Mouse (Mus musculus): ENCODE measurements at regions not wholly inside any gene's neighbourhood (a gene's known extent, or its start where the extent isn't known, plus 50 kb on each side); places are given as distances from the start of the nearest gene placed in this dataset.

DNA sequence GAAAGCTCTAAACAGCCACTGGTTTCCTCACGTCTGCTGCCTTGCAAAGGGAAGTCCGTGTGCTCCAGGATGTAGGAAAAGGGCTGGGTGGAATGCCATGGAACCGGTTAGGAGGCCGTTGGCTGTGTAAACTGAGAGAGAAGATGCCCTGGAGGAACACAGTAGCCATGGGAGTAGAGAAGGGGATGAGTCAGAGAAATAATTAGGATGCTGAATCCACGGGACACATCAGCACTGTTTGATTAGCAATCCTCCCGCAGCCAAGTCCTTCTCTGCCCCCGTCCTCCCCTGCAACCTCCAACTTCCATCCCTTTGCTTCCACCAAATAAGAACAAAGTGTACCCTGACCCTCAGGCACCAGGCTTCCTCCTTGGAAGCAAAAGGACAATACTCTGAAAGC is 532.4 kb upstream of the Tmpo start:
- no peaks in the 10 kb centered on the region for H3K9me3 ChIP-seq (replicated peaks; ENCODE audit: control insufficient read depth, insufficient read depth, low read length, poor library complexity, severe bottlenecking)
- H3K4me3 ChIP-seq (ENCODE audit: low read depth, low read length): no peak overlapping the region
- no peak for TF ChIP-seq CTCF (IDR thresholded peaks at IDR 0.05; ENCODE audit: low read depth, low read length)
- no peak for TF ChIP-seq EP300 (IDR thresholded peaks at IDR 0.05; ENCODE audit: insufficient read depth, low read depth, low read length)
- no peak for TF ChIP-seq POLR2A (IDR thresholded peaks at IDR 0.05; ENCODE audit: insufficient read depth, low read length)
- no peak overlapping the region for H3K9ac ChIP-seq (ENCODE audit: low read depth, poor library complexity, severe bottlenecking)
- no peaks in the 10 kb centered on the region for H3K36me3 ChIP-seq (ENCODE audit: control insufficient read depth, insufficient read depth, low read length, poor library complexity, severe bottlenecking)
- H3K4me1 ChIP-seq (ENCODE audit: control insufficient read depth, insufficient read depth, low read length): no peaks in the 10 kb centered on the region
- no peak overlapping the region for H3K27ac ChIP-seq (ENCODE audit: insufficient read depth, low read length)
- no peaks in the 10 kb centered on the region for H3K27me3 ChIP-seq (ENCODE audit: control insufficient read depth, insufficient read depth, low read length, poor library complexity, severe bottlenecking)

DNA sequence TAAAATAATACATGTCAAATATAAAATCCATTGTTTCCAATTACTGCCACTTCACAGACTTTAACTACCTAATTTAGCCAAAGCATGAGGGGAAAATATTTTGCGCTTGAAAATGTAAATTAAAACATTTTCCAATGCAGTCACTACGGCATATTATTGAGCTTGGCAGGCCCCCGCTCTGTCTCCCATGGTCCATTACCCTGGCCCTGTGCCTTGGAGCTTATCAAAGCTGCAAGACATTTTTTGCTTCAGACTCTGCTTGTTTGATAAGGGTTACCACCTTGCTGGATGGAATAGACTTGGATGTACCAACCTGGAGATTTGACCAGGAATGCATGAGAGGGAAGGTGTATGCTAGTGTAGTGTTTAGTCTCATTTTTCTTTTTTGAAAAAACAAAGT is 525.7 kb upstream of the Tmpo start:
- Histone ChIP-seq H3K27me3 (ENCODE audit: control insufficient read depth, insufficient read depth, low read length, poor library complexity, severe bottlenecking) (no peaks in the 10 kb centered on the region), H3K4me1 (ENCODE audit: control insufficient read depth, insufficient read depth, low read length) (no peaks in the 10 kb centered on the region), H3K27ac (ENCODE audit: insufficient read depth, low read length) (no peak overlapping the region), H3K9me3 (replicated peaks; ENCODE audit: control insufficient read depth, insufficient read depth, low read length, poor library complexity, severe bottlenecking) (no peaks in the 10 kb centered on the region), H3K36me3 (ENCODE audit: control insufficient read depth, insufficient read depth, low read length, poor library complexity, severe bottlenecking) (no peaks in the 10 kb centered on the region), H3K4me3 (ENCODE audit: low read depth, low read length) (no peak overlapping the region), H3K9ac (ENCODE audit: low read depth, poor library complexity, severe bottlenecking) (no peak overlapping the region)
- no peak for TF ChIP-seq POLR2A (IDR thresholded peaks at IDR 0.05; ENCODE audit: insufficient read depth, low read length)
- TF ChIP-seq CTCF (IDR thresholded peaks at IDR 0.05; ENCODE audit: low read depth, low read length): no peak
- TF ChIP-seq EP300 (IDR thresholded peaks at IDR 0.05; ENCODE audit: insufficient read depth, low read depth, low read length): no peak

GRCm38 (mm10) chr10:91704751-91705150 is 523.6 kb upstream of the Tmpo start:
- Histone ChIP-seq H3K27me3 (ENCODE audit: control insufficient read depth, insufficient read depth, low read length, poor library complexity, severe bottlenecking) (no peaks in the 10 kb centered on the region), H3K4me1 (ENCODE audit: control insufficient read depth, insufficient read depth, low read length) (no peaks in the 10 kb centered on the region), H3K36me3 (ENCODE audit: control insufficient read depth, insufficient read depth, low read length, poor library complexity, severe bottlenecking) (no peaks in the 10 kb centered on the region), H3K4me3 (ENCODE audit: low read depth, low read length) (no peak overlapping the region), H3K9ac (ENCODE audit: low read depth, poor library complexity, severe bottlenecking) (no peak overlapping the region), H3K27ac (ENCODE audit: insufficient read depth, low read length) (no peak overlapping the region), H3K9me3 (replicated peaks; ENCODE audit: control insufficient read depth, insufficient read depth, low read length, poor library complexity, severe bottlenecking) (no peaks in the 10 kb centered on the region)
- no peak for TF ChIP-seq CTCF (IDR thresholded peaks at IDR 0.05; ENCODE audit: low read depth, low read length)
- TF ChIP-seq EP300 (IDR thresholded peaks at IDR 0.05; ENCODE audit: insufficient read depth, low read depth, low read length): no peak
- TF ChIP-seq POLR2A (IDR thresholded peaks at IDR 0.05; ENCODE audit: insufficient read depth, low read length): no peak

DNA sequence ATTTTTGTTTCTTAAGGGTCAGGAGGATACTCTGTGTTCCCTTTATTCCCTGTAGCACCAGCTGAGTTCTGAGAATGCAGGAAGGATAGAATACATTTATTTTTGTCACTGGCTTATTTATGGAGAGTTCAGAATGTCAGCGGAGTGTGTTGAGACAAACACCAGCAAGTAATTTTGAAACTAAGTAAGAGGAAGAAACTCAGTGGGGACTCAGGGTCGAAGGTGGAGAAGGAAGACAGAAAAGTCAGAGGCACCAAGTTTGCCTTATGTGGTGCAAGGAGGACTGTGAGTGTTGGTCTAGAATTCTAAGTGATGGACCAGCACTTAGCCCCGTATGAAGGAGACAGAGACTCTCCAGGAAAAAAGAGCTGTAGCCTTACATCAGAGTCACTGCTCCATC is 520.7 kb upstream of the Tmpo start:
- no peaks in the 10 kb centered on the region for H3K9me3 ChIP-seq (replicated peaks; ENCODE audit: control insufficient read depth, insufficient read depth, low read length, poor library complexity, severe bottlenecking)
- no peak overlapping the region for H3K27ac ChIP-seq (ENCODE audit: insufficient read depth, low read length)
- H3K4me1 ChIP-seq (ENCODE audit: control insufficient read depth, insufficient read depth, low read length): no peaks in the 10 kb centered on the region
- H3K4me3 ChIP-seq (ENCODE audit: low read depth, low read length): no peak overlapping the region
- no peaks in the 10 kb centered on the region for H3K27me3 ChIP-seq (ENCODE audit: control insufficient read depth, insufficient read depth, low read length, poor library complexity, severe bottlenecking)
- H3K36me3 ChIP-seq (ENCODE audit: control insufficient read depth, insufficient read depth, low read length, poor library complexity, severe bottlenecking): no peaks in the 10 kb centered on the region
- TF ChIP-seq POLR2A (IDR thresholded peaks at IDR 0.05; ENCODE audit: insufficient read depth, low read length) (no peak), EP300 (IDR thresholded peaks at IDR 0.05; ENCODE audit: insufficient read depth, low read depth, low read length) (no peak), CTCF (IDR thresholded peaks at IDR 0.05; ENCODE audit: low read depth, low read length) (no peak)
- no peak overlapping the region for H3K9ac ChIP-seq (ENCODE audit: low read depth, poor library complexity, severe bottlenecking)

DNA sequence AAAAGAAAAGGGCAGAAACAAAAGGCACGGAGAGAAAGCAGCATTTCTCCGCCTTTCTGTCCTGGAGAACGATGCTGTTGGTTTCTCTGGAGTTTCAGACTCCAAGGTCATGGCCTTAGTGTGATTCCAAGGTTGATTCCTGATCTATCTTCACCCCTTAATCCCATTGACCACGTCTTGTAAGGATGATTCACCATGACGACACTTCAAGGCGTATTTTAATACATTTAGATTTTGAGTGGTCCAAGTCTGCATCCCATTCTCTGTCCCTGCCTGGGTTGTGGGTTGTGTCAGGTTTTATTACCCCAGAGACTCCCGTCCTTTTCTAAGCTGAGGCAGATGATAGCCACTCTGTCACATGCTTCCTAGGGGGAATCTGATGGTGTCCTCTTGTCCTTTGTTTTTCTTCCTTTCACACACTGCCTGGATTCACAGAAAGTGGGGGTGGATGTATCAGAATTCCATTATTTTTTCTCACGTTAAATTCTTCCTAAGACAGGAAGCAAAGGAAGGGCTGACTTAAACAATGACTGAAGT is 505.0 kb upstream of the Tmpo start:
- no peaks in the 10 kb centered on the region for H3K36me3 ChIP-seq (ENCODE audit: control insufficient read depth, insufficient read depth, low read length, poor library complexity, severe bottlenecking)
- no peak overlapping the region for H3K27ac ChIP-seq (ENCODE audit: insufficient read depth, low read length)
- TF ChIP-seq POLR2A (IDR thresholded peaks at IDR 0.05; ENCODE audit: insufficient read depth, low read length): no peak
- no peak for TF ChIP-seq EP300 (IDR thresholded peaks at IDR 0.05; ENCODE audit: insufficient read depth, low read depth, low read length)
- no peak for TF ChIP-seq CTCF (IDR thresholded peaks at IDR 0.05; ENCODE audit: low read depth, low read length)
- H3K9me3 ChIP-seq (replicated peaks; ENCODE audit: control insufficient read depth, insufficient read depth, low read length, poor library complexity, severe bottlenecking): no peaks in the 10 kb centered on the region
- no peaks in the 10 kb centered on the region for H3K27me3 ChIP-seq (ENCODE audit: control insufficient read depth, insufficient read depth, low read length, poor library complexity, severe bottlenecking)
- no peak overlapping the region for H3K9ac ChIP-seq (ENCODE audit: low read depth, poor library complexity, severe bottlenecking)
- H3K4me1 ChIP-seq (ENCODE audit: control insufficient read depth, insufficient read depth, low read length): no peaks in the 10 kb centered on the region
- H3K4me3 ChIP-seq (ENCODE audit: low read depth, low read length): no peak overlapping the region

GRCm38 (mm10) chr10:91685164-91686027 is 504.3 kb upstream of the Tmpo start:
- no peaks in the 10 kb centered on the region; the same call in 1 of the 2 replicates for H3K27me3 ChIP-seq (ENCODE audit: control insufficient read depth, insufficient read depth, low read length, poor library complexity, severe bottlenecking)
- H3K9me3 ChIP-seq (replicated peaks; ENCODE audit: control insufficient read depth, insufficient read depth, low read length, poor library complexity, severe bottlenecking): no peaks in the 10 kb centered on the region
- H3K36me3 ChIP-seq (ENCODE audit: control insufficient read depth, insufficient read depth, low read length, poor library complexity, severe bottlenecking): no peaks in the 10 kb centered on the region
- H3K27ac ChIP-seq (ENCODE audit: insufficient read depth, low read length): no peak overlapping the region
- H3K9ac ChIP-seq (ENCODE audit: low read depth, poor library complexity, severe bottlenecking): no peak overlapping the region
- TF ChIP-seq POLR2A (IDR thresholded peaks at IDR 0.05; ENCODE audit: insufficient read depth, low read length) (no peak), EP300 (IDR thresholded peaks at IDR 0.05; ENCODE audit: insufficient read depth, low read depth, low read length) (no peak), CTCF (IDR thresholded peaks at IDR 0.05; ENCODE audit: low read depth, low read length) (no peak)
- no peaks in the 10 kb centered on the region for H3K4me1 ChIP-seq (ENCODE audit: control insufficient read depth, insufficient read depth, low read length)
- no peak overlapping the region for H3K4me3 ChIP-seq (ENCODE audit: low read depth, low read length)

All from ES-Bruce4 (cell line).